Mouse (Mus musculus) neural tube, embryonic 11.5 days (tissue): Measurements from ENCODE around the gene Dock4. TPM values are rescaled to one million over a fixed set of nuclear protein-coding genes. Genes with fewer than 3 reads are reported as not detected.

Experiments used
- ATAC-seq: fragments of 200-750 bp; cut with Nextera tagmentation; 2 replicates; pipeline ENCODE4 v1.8.0; 2017; ENCODE audit warnings: moderate number of reproducible peaks, mild to moderate bottlenecking, moderate TSS enrichment, moderate library complexity; ENCODE audit not compliant: insufficient read depth, low FRiP score, low TSS enrichment
- DNase-seq: peaks from one replicate; pipeline ENCODE4 v3.0.0-alpha.2; 2015; ENCODE audit warnings: low spot score
- H3K27ac ChIP-seq: fragments of 300-500 bp; sonication (generic); 2 replicates; pipeline ENCODE4 v1.5.1; 2014; ENCODE audit warnings: low read depth, mild to moderate bottlenecking, low read length
- H3K27me3 ChIP-seq: fragments of 300-500 bp; sonication (generic); 2 replicates; pipeline ENCODE4 v1.6.1; 2014; ENCODE audit warnings: mild to moderate bottlenecking, low read length, mixed read lengths; ENCODE audit not compliant: control insufficient read depth, insufficient read depth
- H3K36me3 ChIP-seq: fragments of 300-500 bp; sonication (generic); 2 replicates; pipeline ENCODE4 v1.6.1; 2014; ENCODE audit warnings: mild to moderate bottlenecking, low read length, moderate library complexity, mixed read lengths; ENCODE audit not compliant: control insufficient read depth, insufficient read depth
- H3K4me1 ChIP-seq: fragments of 300-500 bp; sonication (generic); 2 replicates; pipeline ENCODE4 v1.6.1; 2014; ENCODE audit warnings: low read length, mixed read lengths; ENCODE audit not compliant: control insufficient read depth, insufficient read depth
- H3K4me2 ChIP-seq: fragments of 300-500 bp; sonication (generic); 2 replicates; pipeline ENCODE4 v1.6.1; 2014; ENCODE audit warnings: low read depth, mild to moderate bottlenecking, moderate library complexity
- H3K4me3 ChIP-seq: fragments of 300-500 bp; sonication (generic); 2 replicates; pipeline ENCODE4 v1.5.1; 2014; ENCODE audit warnings: low read depth, low read length
- H3K9ac ChIP-seq: fragments of 300-500 bp; sonication (generic); 2 replicates; pipeline ENCODE4 v1.6.1; 2014; ENCODE audit warnings: mild to moderate bottlenecking, low read length
- H3K9me3 ChIP-seq: fragments of 300-500 bp; sonication (generic); 2 replicates; pipeline ENCODE4 v1.6.1; 2016; ENCODE audit warnings: low read length; ENCODE audit not compliant: control insufficient read depth
- WGBS: fragments of 180-500 bp; shearing (Covaris S2); extraction: QIAGEN DNeasy Blood & Tissue Kit; methylation state at CpG from one replicate; pipeline ENCODE4 v1.1.7; 2014; 5-methylcytosine and 5-hydroxymethylcytosine counted together
- polyA plus RNA-seq: library from polyadenylated mRNA; unstranded; fragments of >200 nt; fragmentation: Nextera tagmentation; extraction: Ambion mirVana; gene quantifications from 2 replicates; pipeline ENCODE4 v1.2.1, GENCODE M21; 2014

Gene Dock4
- polyA plus RNA-seq, 1 experiment from 2014 or later: 19.6 TPM

DNA sequence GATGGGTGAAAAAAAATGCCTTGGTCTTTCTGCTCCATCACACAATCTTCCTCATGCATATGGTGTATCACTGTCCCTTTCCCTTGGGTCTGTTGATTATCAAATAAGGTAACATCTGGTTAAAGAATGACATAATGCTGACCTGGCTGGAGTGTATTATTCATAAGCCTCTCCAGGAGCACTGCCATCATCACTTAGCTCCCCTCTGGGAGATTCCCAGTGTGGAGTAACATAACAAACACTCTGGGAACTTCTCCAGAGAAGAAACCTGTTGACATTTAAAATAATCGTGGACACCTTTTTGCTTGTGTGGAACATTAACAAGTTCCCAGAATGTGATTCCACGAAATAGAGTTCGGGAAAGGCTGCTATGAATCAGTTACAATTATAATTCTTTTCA, 128.3 kb downstream of the Dock4 start:
- Histone ChIP-seq H3K4me2 (no peak overlapping the region), H3K36me3 (no peaks in the 10 kb centered on the region)
- no peak for ATAC-seq

GRCm38 (mm10) chr12:40576749-40577148, 131.0 kb downstream of the Dock4 start:
- no peaks in the 10 kb centered on the region for H3K36me3 ChIP-seq
- H3K4me1 ChIP-seq: peaks cover 8% of the 10 kb centered on the region; the same call in 1 of the 2 replicates
- H3K9ac ChIP-seq: no peak overlapping the region
- 62% methylated on average over 2 of the region's 2 CpGs for WGBS
- H3K4me2 ChIP-seq: no peak overlapping the region
- no peaks in the 10 kb centered on the region for H3K9me3 ChIP-seq
- no peak overlapping the region for H3K27ac ChIP-seq
- no peaks in the 10 kb centered on the region for H3K27me3 ChIP-seq
- ATAC-seq: no peak
- DNase-seq: no peak
- H3K4me3 ChIP-seq: no peak overlapping the region

More for the DNA sequence above, 128.3 kb downstream of the Dock4 start:
- Histone ChIP-seq H3K9me3 (no peaks in the 10 kb centered on the region), H3K4me1 (no peaks in the 10 kb centered on the region), H3K27me3 (no peaks in the 10 kb centered on the region), H3K4me3 (no peak overlapping the region), H3K27ac (no peak overlapping the region), H3K9ac (no peak overlapping the region)
- DNase-seq: no peak
- 71% methylated on average over 3 of the region's 3 CpGs for WGBS

DNA sequence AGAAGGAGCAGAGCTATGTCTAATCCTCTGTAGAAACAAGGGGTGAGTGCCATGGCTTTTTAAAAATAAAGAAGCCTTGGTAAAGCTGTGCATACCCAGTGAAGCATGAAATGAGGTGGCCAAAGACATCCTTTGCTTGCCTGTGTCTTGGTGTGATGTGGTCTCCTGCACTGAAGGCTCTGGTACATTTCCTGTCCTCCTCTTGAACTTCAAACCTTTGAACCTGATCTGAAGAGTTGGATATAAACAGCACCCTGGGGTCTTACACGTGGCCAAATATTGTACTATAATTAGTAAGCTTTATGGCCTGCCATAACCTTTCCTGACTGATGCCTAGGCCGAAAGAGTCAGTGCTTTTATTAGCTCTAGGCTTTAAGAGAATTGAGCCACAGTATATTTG, 134.6 kb downstream of the Dock4 start:
- peak; percentile 36; the same call in 1 of the 2 replicates for ATAC-seq
- H3K4me2 ChIP-seq: no peak overlapping the region
- H3K9me3 ChIP-seq: no peaks in the 10 kb centered on the region
- no peaks in the 10 kb centered on the region for H3K36me3 ChIP-seq
- 16% methylated on average over 2 of the region's 2 CpGs for WGBS
- no peak for DNase-seq
- H3K9ac ChIP-seq: no peak overlapping the region
- peaks cover 11% of the 10 kb centered on the region; the same call in 1 of the 2 replicates for H3K4me1 ChIP-seq
- no peak overlapping the region for H3K27ac ChIP-seq
- H3K27me3 ChIP-seq: no peaks in the 10 kb centered on the region
- H3K4me3 ChIP-seq: no peak overlapping the region

- H3K27me3 ChIP-seq: no peaks in the 10 kb centered on the region
- no peak overlapping the region for H3K4me2 ChIP-seq
- H3K9me3 ChIP-seq: no peaks in the 10 kb centered on the region
- DNase-seq (no peak), ATAC-seq (no peak)
- no peak overlapping the region for H3K9ac ChIP-seq
- H3K4me3 ChIP-seq: no peak overlapping the region
- no peak overlapping the region for H3K27ac ChIP-seq
- WGBS: 61% methylated on average over 3 of the region's 3 CpGs
- H3K36me3 ChIP-seq: no peaks in the 10 kb centered on the region
- H3K4me1 ChIP-seq: peaks cover 11% of the 10 kb centered on the region; the same call in 1 of the 2 replicates
These were observed 135.3 kb downstream of the Dock4 start for GRCm38 (mm10) chr12:40581037-40581436.

DNA sequence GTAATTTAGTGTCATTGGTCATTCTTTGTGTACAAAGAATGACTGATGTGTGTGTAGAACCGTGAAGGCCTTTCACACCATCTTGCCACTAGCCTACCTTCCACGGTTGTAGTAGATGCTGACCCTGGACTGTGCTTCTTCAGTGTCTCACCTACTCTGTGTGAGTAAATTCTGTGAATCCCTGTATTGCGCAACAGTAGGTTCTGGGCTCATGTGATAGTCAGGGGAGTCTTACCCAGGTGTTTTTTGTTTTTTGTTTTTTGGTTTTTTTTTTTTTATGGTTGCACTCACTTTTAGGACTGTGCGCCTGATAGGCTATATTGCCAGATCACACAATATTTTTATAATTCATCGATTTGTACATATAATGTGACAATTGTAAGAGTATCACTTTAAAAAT, 136.3 kb downstream of the Dock4 start:
- no peaks in the 10 kb centered on the region for H3K27me3 ChIP-seq
- H3K36me3 ChIP-seq: no peaks in the 10 kb centered on the region
- H3K4me2 ChIP-seq: no peak overlapping the region
- DNase-seq (no peak), ATAC-seq (no peak)
- no peak overlapping the region for H3K27ac ChIP-seq
- H3K4me3 ChIP-seq: no peak overlapping the region
- H3K4me1 ChIP-seq: peaks cover 11% of the 10 kb centered on the region; the same call in 1 of the 2 replicates
- H3K9ac ChIP-seq: no peak overlapping the region
- WGBS: 72% methylated on average over 5 of the region's 5 CpGs
- H3K9me3 ChIP-seq: no peaks in the 10 kb centered on the region

- Histone ChIP-seq H3K9me3 (no peaks in the 10 kb centered on the region), H3K9ac (no peak overlapping the region), H3K27me3 (no peaks in the 10 kb centered on the region), H3K36me3 (no peaks in the 10 kb centered on the region), H3K27ac (no peak overlapping the region), H3K4me3 (no peak overlapping the region), H3K4me2 (no peak overlapping the region), H3K4me1 (peaks cover 11% of the 10 kb centered on the region; the same call in 1 of the 2 replicates)
- 87% methylated on average over 7 of the region's 7 CpGs for WGBS
- no peak for DNase-seq
- ATAC-seq: no peak
These were observed 139.0 kb downstream of the Dock4 start for GRCm38 (mm10) chr12:40584526-40585289.

GRCm38 (mm10) chr12:40585456-40586141, 139.8 kb downstream of the Dock4 start:
- no peaks in the 10 kb centered on the region for H3K27me3 ChIP-seq
- no peaks in the 10 kb centered on the region for H3K9me3 ChIP-seq
- no peak overlapping the region for H3K4me2 ChIP-seq
- no peak overlapping the region for H3K27ac ChIP-seq
- H3K9ac ChIP-seq: no peak overlapping the region
- DNase-seq (no peak), ATAC-seq (no peak)
- H3K36me3 ChIP-seq: no peaks in the 10 kb centered on the region
- peaks cover 3% of the 10 kb centered on the region; the same call in 1 of the 2 replicates for H3K4me1 ChIP-seq
- WGBS: 90% methylated on average over 4 of the region's 4 CpGs
- no peak overlapping the region for H3K4me3 ChIP-seq

GRCm38 (mm10) chr12:40594161-40594560, 148.4 kb downstream of the Dock4 start:
- Histone ChIP-seq H3K9me3 (no peaks in the 10 kb centered on the region), H3K9ac (no peak overlapping the region), H3K36me3 (no peaks in the 10 kb centered on the region), H3K4me1 (no peaks in the 10 kb centered on the region), H3K4me2 (no peak overlapping the region), H3K27me3 (no peaks in the 10 kb centered on the region), H3K4me3 (no peak overlapping the region), H3K27ac (no peak overlapping the region)
- DNase-seq (no peak), ATAC-seq (no peak)
- 73% methylated on average over 4 of the region's 4 CpGs for WGBS

DNA sequence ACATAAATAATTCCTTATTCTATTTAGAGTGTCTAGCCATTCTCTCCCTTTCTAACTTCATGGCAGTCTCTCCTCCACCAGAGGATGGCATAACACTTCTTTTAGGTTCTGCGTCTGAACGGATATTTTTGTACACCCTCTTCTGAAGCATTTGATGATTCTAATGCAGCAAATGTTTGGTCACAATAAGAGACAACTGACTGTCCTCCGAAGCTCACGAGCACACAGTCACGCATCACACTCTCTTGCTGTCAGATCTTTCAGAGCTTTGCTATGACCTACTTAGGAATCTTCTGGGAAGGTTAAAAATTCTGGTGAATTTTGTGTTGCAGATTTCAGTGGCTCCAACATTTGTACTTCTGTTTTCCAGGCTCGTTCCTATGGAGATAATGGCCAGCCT, 149.7 kb downstream of the Dock4 start:
- Histone ChIP-seq H3K4me3 (no peak overlapping the region), H3K9me3 (no peaks in the 10 kb centered on the region), H3K27ac (no peak overlapping the region), H3K4me1 (no peaks in the 10 kb centered on the region), H3K4me2 (no peak overlapping the region), H3K9ac (no peak overlapping the region), H3K27me3 (no peaks in the 10 kb centered on the region), H3K36me3 (no peaks in the 10 kb centered on the region)
- ATAC-seq (no peak), DNase-seq (no peak)
- 93% methylated on average over 6 of the region's 6 CpGs for WGBS
